Mouse (Mus musculus): ENCODE results near the gene Six2. TPM values are rescaled to one million over a fixed set of nuclear protein-coding genes. Genes with fewer than 3 reads are reported as not detected.

Six2 gene
- total and polyA plus RNA-seq, 2 experiments from 2014 or later = 0.39 to 1.3 TPM

DNA sequence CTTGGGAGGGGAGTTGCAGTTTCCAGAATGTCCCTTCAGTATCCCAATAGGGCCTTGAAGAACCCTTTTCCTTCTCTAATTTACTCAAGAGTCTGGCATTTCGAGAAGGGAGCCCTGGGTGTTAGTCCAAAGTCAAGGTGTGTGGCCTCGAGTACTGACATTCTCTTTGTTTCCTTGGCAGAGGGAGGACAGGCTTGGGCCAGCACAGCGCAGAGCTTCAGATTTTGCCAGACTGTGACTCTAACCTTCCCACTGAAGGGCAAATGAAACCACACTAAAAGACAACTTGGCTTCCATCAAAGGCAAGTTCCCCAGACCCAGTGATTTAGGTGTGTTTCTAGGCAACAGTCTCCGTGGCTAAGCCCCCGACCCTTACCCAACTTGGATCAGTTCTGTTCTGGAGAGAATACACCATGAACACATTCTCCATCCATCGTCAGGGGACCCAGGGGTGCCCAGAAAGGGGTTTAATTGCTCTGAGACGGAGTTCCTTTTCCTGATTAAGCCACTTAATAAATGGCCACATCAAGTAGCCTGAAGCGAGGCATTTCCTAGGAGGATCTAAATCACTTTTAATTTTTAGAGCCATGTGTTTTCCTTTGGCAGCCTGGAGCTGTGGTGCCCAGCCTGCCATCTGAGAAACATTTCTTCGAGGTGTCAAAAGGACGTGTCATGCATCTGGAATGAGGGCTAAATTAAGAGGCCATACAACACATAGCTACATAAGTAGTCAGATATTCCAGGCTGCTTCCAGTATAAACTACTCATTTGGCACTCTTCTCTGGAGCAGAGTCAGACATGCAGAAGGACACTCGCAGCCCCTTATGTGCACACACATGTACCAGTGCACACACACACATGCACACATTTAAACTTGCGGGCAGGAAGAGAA, 16.5 kb upstream of the Six2 start:
- 58% methylated on average over 12 of the region's 12 CpGs for WGBS
- DNase-seq (ENCODE audit: low spot score) (peak; percentile 46), ATAC-seq (ENCODE audit: low FRiP score) (no peak)
- no peak overlapping the region for H3K9ac ChIP-seq (replicated peaks; ENCODE audit: low read length, poor library complexity, severe bottlenecking)
- H3K4me2 ChIP-seq (ENCODE audit: low read depth, low read length, poor library complexity, severe bottlenecking) = no peak overlapping the region
- no peak overlapping the region for H3K27ac ChIP-seq (ENCODE audit: low read depth, low read length)
- H3K36me3 ChIP-seq (ENCODE audit: insufficient read depth, low read length) = no peaks in the 10 kb centered on the region
- H3K4me3 ChIP-seq (ENCODE audit: low read depth, low read length) = no peak overlapping the region
- H3K27me3 ChIP-seq (ENCODE audit: insufficient read depth, low read length) = 0 out of 2 replicates have a peak, but pooled peaks cover 3% of the 10 kb centered on the region
- no peaks in the 10 kb centered on the region for H3K4me1 ChIP-seq (ENCODE audit: insufficient read depth, low read length)
- no peaks in the 10 kb centered on the region for H3K9me3 ChIP-seq (ENCODE audit: low read length)
- TF ChIP-seq CTCF (IDR thresholded peaks at IDR 0.05) = no peak

DNA sequence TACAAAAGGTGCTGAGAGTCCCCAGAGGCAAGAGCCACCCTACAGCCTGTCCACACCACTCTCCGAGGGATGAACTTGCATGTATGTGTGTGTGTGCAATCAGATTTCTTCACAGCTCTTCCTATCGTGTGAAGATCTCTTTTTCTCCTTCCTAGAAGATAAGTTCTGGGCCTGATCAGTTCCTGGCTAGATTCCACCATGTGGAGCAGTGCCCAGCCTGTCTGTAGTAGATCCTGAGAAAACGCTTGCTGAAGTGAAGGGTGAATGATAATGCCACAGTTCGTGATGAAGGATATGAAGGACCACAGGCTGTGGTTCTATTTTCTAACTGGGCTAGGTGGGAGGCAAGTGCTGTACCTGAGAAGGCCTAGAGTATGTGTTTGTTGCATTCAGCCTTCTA, 12.0 kb upstream of the Six2 start:
- no peaks in the 10 kb centered on the region for H3K36me3 ChIP-seq (ENCODE audit: insufficient read depth, low read length)
- H3K27me3 ChIP-seq (ENCODE audit: insufficient read depth, low read length) = peaks cover 18% of the 10 kb centered on the region
- H3K27ac ChIP-seq (ENCODE audit: low read depth, low read length) = no peak overlapping the region
- no peak for TF ChIP-seq CTCF (IDR thresholded peaks at IDR 0.05)
- no peak for DNase-seq (ENCODE audit: low spot score)
- no peaks in the 10 kb centered on the region for H3K4me1 ChIP-seq (ENCODE audit: insufficient read depth, low read length)
- no peak overlapping the region for H3K4me3 ChIP-seq (ENCODE audit: low read depth, low read length)
- WGBS = 73% methylated on average over 4 of the region's 4 CpGs
- H3K9ac ChIP-seq (replicated peaks; ENCODE audit: low read length, poor library complexity, severe bottlenecking) = no peak overlapping the region
- H3K9me3 ChIP-seq (ENCODE audit: low read length) = no peaks in the 10 kb centered on the region
- ATAC-seq (ENCODE audit: low FRiP score) = no peak
- no peak overlapping the region for H3K4me2 ChIP-seq (ENCODE audit: low read depth, low read length, poor library complexity, severe bottlenecking)

DNA sequence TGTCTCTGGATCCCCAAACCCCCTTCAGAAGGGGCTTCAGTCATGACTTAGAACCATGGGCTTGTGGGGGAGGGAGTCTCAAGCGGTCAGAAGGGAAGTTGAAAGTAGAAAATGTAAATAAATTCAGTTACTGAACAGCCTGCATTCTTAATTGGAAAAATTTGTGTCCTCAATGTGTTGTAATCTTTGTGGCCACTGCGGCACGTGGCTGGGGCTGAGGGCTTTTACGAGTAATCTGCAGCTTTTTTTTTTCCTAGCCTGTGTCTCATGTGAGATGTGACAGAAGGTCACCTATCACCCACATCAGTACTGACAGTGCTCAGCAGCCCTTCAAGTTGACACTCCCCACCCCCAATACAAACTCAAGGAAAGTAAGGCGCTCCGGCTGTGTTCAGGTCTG, 10.6 kb upstream of the Six2 start:
- no peak overlapping the region for H3K4me2 ChIP-seq (ENCODE audit: low read depth, low read length, poor library complexity, severe bottlenecking)
- 83% methylated on average over 6 of the region's 6 CpGs for WGBS
- DNase-seq (ENCODE audit: low spot score) (no peak), ATAC-seq (ENCODE audit: low FRiP score) (no peak)
- no peaks in the 10 kb centered on the region for H3K4me1 ChIP-seq (ENCODE audit: insufficient read depth, low read length)
- H3K4me3 ChIP-seq (ENCODE audit: low read depth, low read length) = no peak overlapping the region
- TF ChIP-seq CTCF (IDR thresholded peaks at IDR 0.05) = no peak
- H3K27ac ChIP-seq (ENCODE audit: low read depth, low read length) = no peak overlapping the region
- H3K9me3 ChIP-seq (ENCODE audit: low read length) = no peaks in the 10 kb centered on the region
- no peaks in the 10 kb centered on the region for H3K36me3 ChIP-seq (ENCODE audit: insufficient read depth, low read length)
- H3K9ac ChIP-seq (replicated peaks; ENCODE audit: low read length, poor library complexity, severe bottlenecking) = no peak overlapping the region
- peaks cover 25% of the 10 kb centered on the region for H3K27me3 ChIP-seq (ENCODE audit: insufficient read depth, low read length)

DNA sequence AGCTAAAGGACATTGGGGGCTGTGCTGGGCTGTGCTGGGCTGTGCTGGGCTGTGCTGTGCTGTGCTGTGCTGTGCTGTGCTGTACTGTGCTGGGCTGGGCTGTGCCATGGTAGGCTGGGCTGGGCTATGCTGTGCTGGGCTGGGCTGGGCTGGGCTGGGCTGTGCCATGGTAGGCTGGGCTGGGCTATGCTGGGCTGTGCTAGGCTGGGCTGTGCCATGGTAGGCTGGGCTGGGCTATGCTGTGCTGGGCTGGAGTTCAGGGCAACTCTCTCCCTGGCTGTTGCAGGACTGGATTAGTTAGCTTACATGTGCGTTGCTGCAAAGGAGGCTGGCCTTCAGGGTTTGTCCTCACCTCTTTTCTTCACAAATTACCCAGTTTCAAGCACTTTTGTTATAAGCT, 9.9 kb upstream of the Six2 start:
- Histone ChIP-seq H3K27ac (ENCODE audit: low read depth, low read length) (no peak overlapping the region), H3K4me1 (ENCODE audit: insufficient read depth, low read length) (no peaks in the 10 kb centered on the region), H3K36me3 (ENCODE audit: insufficient read depth, low read length) (no peaks in the 10 kb centered on the region), H3K9ac (replicated peaks; ENCODE audit: low read length, poor library complexity, severe bottlenecking) (no peak overlapping the region), H3K9me3 (ENCODE audit: low read length) (no peaks in the 10 kb centered on the region), H3K27me3 (ENCODE audit: insufficient read depth, low read length) (peaks cover 31% of the 10 kb centered on the region), H3K4me2 (ENCODE audit: low read depth, low read length, poor library complexity, severe bottlenecking) (no peak overlapping the region), H3K4me3 (ENCODE audit: low read depth, low read length) (no peak overlapping the region)
- WGBS = 78% methylated on average over 1 of the region's 1 CpGs
- TF ChIP-seq CTCF (IDR thresholded peaks at IDR 0.05) = no peak
- DNase-seq (ENCODE audit: low spot score) (no peak), ATAC-seq (ENCODE audit: low FRiP score) (no peak)

DNA sequence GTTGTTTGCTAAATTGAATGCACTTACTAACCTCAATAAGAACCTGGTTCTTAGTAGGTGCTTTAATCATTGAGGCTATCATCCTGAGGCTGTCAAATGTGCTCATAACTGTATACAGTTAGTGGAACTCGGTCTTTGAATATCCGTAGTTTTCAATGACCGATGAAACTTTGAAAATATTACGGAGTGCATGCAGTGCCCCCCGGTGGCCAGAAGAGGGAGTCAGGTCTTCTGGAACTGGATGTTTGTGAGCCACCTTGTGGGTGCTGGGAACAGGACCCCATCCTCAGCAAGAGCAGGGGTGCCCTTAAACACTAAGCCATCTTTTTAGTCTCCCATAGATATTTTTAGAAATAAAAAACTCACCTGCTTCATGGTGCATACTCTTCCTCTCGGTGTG, 6.4 kb upstream of the Six2 start:
- peaks cover 61% of the 10 kb centered on the region for H3K27me3 ChIP-seq (ENCODE audit: insufficient read depth, low read length)
- no peaks in the 10 kb centered on the region for H3K36me3 ChIP-seq (ENCODE audit: insufficient read depth, low read length)
- ATAC-seq (ENCODE audit: low FRiP score) (no peak), DNase-seq (ENCODE audit: low spot score) (no peak)
- no peaks in the 10 kb centered on the region for H3K9me3 ChIP-seq (ENCODE audit: low read length)
- H3K4me3 ChIP-seq (ENCODE audit: low read depth, low read length) = no peak overlapping the region
- WGBS = 79% methylated on average over 6 of the region's 6 CpGs
- no peaks in the 10 kb centered on the region for H3K4me1 ChIP-seq (ENCODE audit: insufficient read depth, low read length)
- no peak overlapping the region for H3K9ac ChIP-seq (replicated peaks; ENCODE audit: low read length, poor library complexity, severe bottlenecking)
- H3K4me2 ChIP-seq (ENCODE audit: low read depth, low read length, poor library complexity, severe bottlenecking) = no peak overlapping the region
- peak; percentile 46 for TF ChIP-seq CTCF (IDR thresholded peaks at IDR 0.05)
- H3K27ac ChIP-seq (ENCODE audit: low read depth, low read length) = no peak overlapping the region

DNA sequence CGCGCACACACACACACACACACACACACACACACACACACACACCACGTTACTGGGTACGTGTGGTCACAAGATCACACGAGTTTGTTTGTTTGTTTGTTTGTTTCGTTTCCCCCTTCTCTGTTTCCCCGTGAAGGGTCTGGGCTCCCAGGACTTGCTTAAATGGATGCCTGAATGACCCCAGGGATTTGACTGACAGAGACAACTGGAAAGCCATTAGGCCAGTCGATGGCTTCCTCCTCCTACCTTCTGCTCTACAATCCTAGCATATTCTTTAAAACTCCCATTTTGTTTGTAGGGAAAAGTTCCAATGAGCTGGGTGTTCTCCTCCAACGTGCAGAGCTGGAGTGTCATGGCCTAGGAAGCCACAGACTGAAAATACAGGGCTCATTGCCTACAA, 5.0 kb upstream of the Six2 start:
- Histone ChIP-seq H3K9ac (replicated peaks; ENCODE audit: low read length, poor library complexity, severe bottlenecking) (no peak overlapping the region), H3K4me3 (ENCODE audit: low read depth, low read length) (no peak overlapping the region), H3K27me3 (ENCODE audit: insufficient read depth, low read length) (peaks cover 74% of the 10 kb centered on the region), H3K27ac (ENCODE audit: low read depth, low read length) (no peak overlapping the region), H3K36me3 (ENCODE audit: insufficient read depth, low read length) (no peaks in the 10 kb centered on the region), H3K9me3 (ENCODE audit: low read length) (no peaks in the 10 kb centered on the region), H3K4me2 (ENCODE audit: low read depth, low read length, poor library complexity, severe bottlenecking) (no peak overlapping the region), H3K4me1 (ENCODE audit: insufficient read depth, low read length) (no peaks in the 10 kb centered on the region)
- WGBS = 6% methylated on average over 9 of the region's 9 CpGs
- ATAC-seq (ENCODE audit: low FRiP score) (no peak), DNase-seq (ENCODE audit: low spot score) (no peak)
- no peak for TF ChIP-seq CTCF (IDR thresholded peaks at IDR 0.05)

All from midbrain, postnatal 0 days (tissue).